Mouse (Mus musculus) liver, adult 2 months (tissue): ENCODE measurements around the gene Peg3. TPM values are rescaled to one million over a fixed set of nuclear protein-coding genes. Genes with fewer than 3 reads are reported as not detected.
A peak's percentile ranks its signal among the peaks of the same experiment; 100 is the strongest.

Experiments used
- DNase-seq: peaks from one replicate; pipeline ENCODE4 v3.0.0-alpha.2; 2011; ENCODE audit warnings: low read depth, low spot score; ENCODE audit errors: extremely low read depth
- H3K27ac ChIP-seq: fragments of 200-500 bp; replicated peaks from 2 replicates; pipeline ENCODE4 v1.5.1; 2012; ENCODE audit warnings: low read depth, mild to moderate bottlenecking, control low read depth, inconsistent platforms, low read length; ENCODE audit not compliant: insufficient read depth
- H3K27me3 ChIP-seq: fragments of 200-500 bp; 2 replicates; pipeline ENCODE4 v1.6.1; 2012; ENCODE audit warnings: mild to moderate bottlenecking, moderate library complexity, low read length, inconsistent platforms; ENCODE audit not compliant: control insufficient read depth, insufficient read depth
- H3K36me3 ChIP-seq: fragments of 200-500 bp; 2 replicates; pipeline ENCODE4 v1.6.1; 2012; ENCODE audit warnings: low read length, inconsistent platforms; ENCODE audit not compliant: control insufficient read depth, insufficient read depth
- H3K4me1 ChIP-seq: fragments of 200-500 bp; 2 replicates; pipeline ENCODE4 v1.6.1; 2011; ENCODE audit warnings: low read length; ENCODE audit not compliant: control insufficient read depth, insufficient read depth
- H3K4me3 ChIP-seq: fragments of 200-500 bp; 2 replicates; pipeline ENCODE4 v1.5.1; 2011; ENCODE audit warnings: low read depth, mild to moderate bottlenecking, control low read depth, low read length, moderate library complexity; ENCODE audit not compliant: insufficient read depth
- H3K79me2 ChIP-seq: fragments of 200-500 bp; 2 replicates; pipeline ENCODE4 v1.6.1; 2012; ENCODE audit warnings: inconsistent platforms, mild to moderate bottlenecking, low read length, moderate library complexity; ENCODE audit not compliant: control insufficient read depth, insufficient read depth
- H3K9ac ChIP-seq: fragments of 200-500 bp; 2 replicates; pipeline ENCODE4 v1.6.1; 2012; ENCODE audit warnings: low read depth, mild to moderate bottlenecking, control low read depth, inconsistent platforms, low read length
- CTCF ChIP-seq: fragments of 200-500 bp; IDR thresholded peaks from 2 replicates; pipeline ENCODE4 v1.5.1; 2011; ENCODE audit warnings: low read depth, low read length, control low read depth
- POLR2A ChIP-seq: fragments of 200-500 bp; IDR thresholded peaks from 2 replicates; pipeline ENCODE4 v1.6.1; 2011; ENCODE audit warnings: low read length, control low read depth; ENCODE audit not compliant: insufficient read depth; ENCODE audit errors: extremely low read depth
- WGBS: fragments of 180-500 bp; shearing (Covaris S2); methylation state at CpG from one replicate; pipeline ENCODE4 v1.1.7; 2018; 5-methylcytosine and 5-hydroxymethylcytosine counted together
- polyA plus RNA-seq: library from polyadenylated mRNA; depleted of rRNA; stranded (reverse); fragments of >200 nt; gene quantifications from 2 replicates; pipeline ENCODE4 v1.2.3, GENCODE M21; 2012
- total RNA-seq: library from RNA; depleted of rRNA; stranded (reverse); fragments of >200 nt; gene quantifications from 2 replicates; pipeline ENCODE4 v1.2.3, GENCODE M21; 2014

The Peg3 gene
- total and polyA plus RNA-seq, 2 experiments, result 1.7 to 4.2 TPM

GRCm38 (mm10) chr7:6707416-6708015, 22.7 kb downstream of the Peg3 start:
- H3K4me1 ChIP-seq, result no peaks in the 10 kb centered on the region
- H3K27ac ChIP-seq, result no peak overlapping the region
- peaks cover 2% of the 10 kb centered on the region; the same call in 1 of the 2 replicates for H3K36me3 ChIP-seq
- TF ChIP-seq CTCF (no peak), POLR2A (no peak)
- no peak for DNase-seq
- 91% methylated on average over 23 of the region's 23 CpGs for WGBS
- no peak overlapping the region for H3K9ac ChIP-seq
- no peaks in the 10 kb centered on the region for H3K79me2 ChIP-seq
- H3K4me3 ChIP-seq, result no peak overlapping the region
- H3K27me3 ChIP-seq, result no peaks in the 10 kb centered on the region

- H3K27me3 ChIP-seq, result no peaks in the 10 kb centered on the region
- 76% methylated on average over 3 of the region's 3 CpGs for WGBS
Measured at GRCm38 (mm10) chr7:6699230-6699629, 31.0 kb downstream of the Peg3 start.

GRCm38 (mm10) chr7:6696241-6697045, 33.8 kb downstream of the Peg3 start, which contains the start of gene Zim1:
Gene Zim1, minus strand, starts transcription at chr7:6696450.
- H3K79me2 ChIP-seq, result no peaks in the 10 kb centered on the region
- H3K27ac ChIP-seq, result no peak within 1 kb of the TSS
- peak within 1 kb of the TSS; percentile 37; the same call in 1 of the 2 replicates for H3K4me3 ChIP-seq
- peak; percentile 66 for DNase-seq
- H3K27me3 ChIP-seq, result no peaks in the 10 kb centered on the region
- H3K4me1 ChIP-seq, result 0 out of 2 replicates have a peak, but pooled peaks cover 3% of the 10 kb centered on the region
- TF ChIP-seq POLR2A (no peak), CTCF (no peak)
- WGBS, result 12% methylated on average over 32 of the region's 32 CpGs
- H3K36me3 ChIP-seq, result no peaks in the 10 kb centered on the region
- no peak within 1 kb of the TSS for H3K9ac ChIP-seq

More at GRCm38 (mm10) chr7:6699230-6699629, 31.0 kb downstream of the Peg3 start:
- no peak overlapping the region for H3K9ac ChIP-seq
- H3K79me2 ChIP-seq, result no peaks in the 10 kb centered on the region
- H3K27ac ChIP-seq, result no peak overlapping the region
- H3K4me1 ChIP-seq, result 0 out of 2 replicates have a peak, but pooled peaks cover 3% of the 10 kb centered on the region
- H3K36me3 ChIP-seq, result no peaks in the 10 kb centered on the region
- H3K4me3 ChIP-seq, result no peak overlapping the region
- TF ChIP-seq CTCF, result no peak
- TF ChIP-seq POLR2A, result no peak
- DNase-seq, result no peak

GRCm38 (mm10) chr7:6685511-6685910, 44.7 kb downstream of the Peg3 start:
- Histone ChIP-seq H3K27me3 (no peaks in the 10 kb centered on the region), H3K4me3 (no peak overlapping the region), H3K4me1 (no peaks in the 10 kb centered on the region), H3K27ac (no peak overlapping the region), H3K9ac (no peak overlapping the region), H3K79me2 (no peaks in the 10 kb centered on the region), H3K36me3 (no peaks in the 10 kb centered on the region)
- DNase-seq, result no peak
- 92% methylated on average over 6 of the region's 6 CpGs for WGBS
- no peak for TF ChIP-seq POLR2A
- TF ChIP-seq CTCF, result no peak

- H3K4me3 ChIP-seq, result no peak overlapping the region
- no peak overlapping the region for H3K27ac ChIP-seq
- no peaks in the 10 kb centered on the region for H3K36me3 ChIP-seq
- no peak for DNase-seq
- H3K27me3 ChIP-seq, result no peaks in the 10 kb centered on the region
- no peaks in the 10 kb centered on the region for H3K4me1 ChIP-seq
- H3K9ac ChIP-seq, result no peak overlapping the region
- H3K79me2 ChIP-seq, result no peaks in the 10 kb centered on the region
- TF ChIP-seq CTCF (no peak), POLR2A (no peak)
- 51% methylated on average over 3 of the region's 3 CpGs for WGBS
Measured at GRCm38 (mm10) chr7:6666726-6667125, 63.5 kb downstream of the Peg3 start.

GRCm38 (mm10) chr7:6663430-6663829, 66.8 kb downstream of the Peg3 start:
- Histone ChIP-seq H3K4me1 (no peaks in the 10 kb centered on the region), H3K79me2 (no peaks in the 10 kb centered on the region), H3K27ac (no peak overlapping the region), H3K4me3 (no peak overlapping the region), H3K27me3 (no peaks in the 10 kb centered on the region), H3K9ac (no peak overlapping the region), H3K36me3 (no peaks in the 10 kb centered on the region)
- WGBS, result 85% methylated on average over 7 of the region's 7 CpGs
- TF ChIP-seq CTCF (no peak), POLR2A (no peak)
- no peak for DNase-seq
